Mouse (Mus musculus) testis, postnatal 14 days (tissue): ENCODE results near the gene Pdcd1.
"Not testable (repeated sequence)": the region's sequence is repeated elsewhere in the genome, so short reads cannot be mapped to it uniquely, and the experiment has no call there.

Source experiments
- DNase-seq: peaks from one replicate; pipeline ENCODE4 v3.0.0; 2021; ENCODE audit warnings: low spot score

Pdcd1 gene

DNA sequence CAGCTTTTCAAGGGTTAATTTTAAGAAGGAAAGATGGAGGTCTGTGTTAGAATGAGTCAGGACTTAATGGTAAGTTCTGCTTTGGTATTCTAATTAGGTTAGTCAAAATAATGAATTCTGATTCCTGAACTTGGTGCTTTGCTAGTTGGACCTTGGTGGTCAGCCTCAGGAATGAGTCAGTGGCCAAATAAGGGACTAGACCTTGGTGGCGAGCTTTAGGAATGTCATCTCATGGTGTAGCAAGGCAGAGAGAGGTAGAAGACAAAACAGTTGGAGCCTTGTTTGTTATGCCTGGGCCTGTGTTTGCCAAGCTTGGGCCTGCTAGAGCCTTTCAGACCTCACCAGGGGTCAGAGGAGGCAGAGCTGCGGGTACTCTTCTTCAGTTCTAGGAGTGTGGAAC, 23.6 kb downstream of the Pdcd1 start:
- no peak for DNase-seq

DNA sequence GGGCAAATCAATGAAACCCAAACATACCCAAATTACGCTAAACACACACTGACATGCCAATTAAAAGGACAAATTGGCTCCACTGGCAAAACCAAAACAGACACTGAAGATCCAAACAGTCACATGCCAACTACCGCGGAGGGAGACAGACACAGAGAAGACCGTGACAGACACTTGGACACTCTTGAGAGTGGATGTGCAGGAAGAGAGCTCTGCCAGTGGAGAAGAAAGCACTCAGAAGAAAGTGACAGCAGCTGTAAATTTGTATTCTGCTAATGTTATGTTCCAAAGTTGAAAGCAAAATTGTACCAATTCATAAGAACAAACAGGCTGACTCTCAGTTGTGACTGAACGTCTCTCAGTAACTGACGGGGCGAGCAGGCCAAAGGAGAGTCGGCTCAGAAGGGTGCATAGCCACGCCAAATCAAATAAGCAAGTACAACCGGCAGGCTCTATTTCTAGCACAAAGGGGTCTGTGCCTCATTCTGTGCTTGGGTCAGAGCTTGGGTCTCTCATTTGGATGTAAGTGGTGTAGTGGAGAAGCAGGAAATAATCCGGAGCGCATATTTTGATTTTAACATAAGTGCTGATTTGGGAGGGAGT, 24.7 kb downstream of the Pdcd1 start:
- no peak for DNase-seq

DNA sequence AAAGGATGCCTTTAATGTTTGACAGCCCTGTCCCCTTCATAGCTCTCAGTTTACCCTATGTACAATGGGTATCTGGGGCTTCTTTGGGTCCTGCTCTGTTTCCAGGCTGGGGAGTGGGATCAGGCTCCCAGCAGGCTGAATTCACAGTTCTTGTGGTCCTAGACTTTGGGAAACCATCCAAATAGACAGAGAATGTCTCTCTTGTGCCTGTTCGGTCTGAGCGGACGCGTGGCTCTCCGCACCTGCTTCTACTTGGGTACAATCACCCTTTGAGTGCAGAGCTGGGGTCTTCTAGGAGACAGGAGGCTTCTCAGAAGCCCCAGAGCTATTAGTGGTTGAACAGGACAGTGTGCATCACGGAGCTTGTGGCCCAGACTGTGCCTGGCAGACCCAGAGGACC, 32.2 kb downstream of the Pdcd1 start, which contains the start of gene Neu4:
Gene Neu4 (plus strand): TSS at position 301 of the 400 bp plus-strand sequence.
- DNase-seq: no peak

DNA sequence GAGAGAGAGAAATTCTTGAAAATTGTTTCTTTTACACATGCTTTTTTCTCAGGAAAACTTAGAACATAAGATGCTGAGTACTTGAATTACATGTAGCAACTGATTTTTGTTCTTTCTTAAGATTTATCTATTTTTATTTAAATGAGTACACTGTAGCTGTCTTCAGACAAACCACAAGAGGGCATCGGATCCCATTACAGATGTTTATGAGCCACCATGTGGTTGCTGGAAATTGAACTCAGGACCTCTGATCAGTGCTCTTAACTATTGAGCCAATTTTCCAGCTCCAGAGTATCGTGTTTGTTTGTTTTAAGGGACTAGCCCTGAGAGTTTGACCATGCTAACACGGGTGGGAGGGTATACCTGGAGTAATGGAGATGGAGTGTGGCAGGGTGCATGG, 40.7 kb downstream of the Pdcd1 start:
- no peak for DNase-seq

DNA sequence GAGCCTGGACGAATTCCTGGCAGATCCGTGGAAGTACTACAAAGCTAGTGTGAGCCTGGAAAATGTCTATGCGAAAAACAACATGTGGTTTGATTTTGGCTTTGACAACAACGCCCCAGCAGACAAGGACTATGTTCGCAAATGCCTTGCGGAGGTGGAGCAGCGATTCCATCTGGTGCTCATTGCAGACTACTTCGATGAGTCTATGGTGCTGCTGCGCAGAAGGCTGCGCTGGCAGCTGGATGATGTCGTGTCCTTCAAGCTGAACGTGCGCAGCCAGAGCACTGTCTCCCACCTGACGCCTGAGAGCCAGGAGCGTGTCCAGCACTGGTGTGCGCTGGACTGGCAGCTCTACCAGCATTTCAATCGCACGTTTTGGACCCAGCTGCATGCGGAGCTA, 43.5 kb downstream of the Pdcd1 start:
- not testable (repeated sequence) for DNase-seq

DNA sequence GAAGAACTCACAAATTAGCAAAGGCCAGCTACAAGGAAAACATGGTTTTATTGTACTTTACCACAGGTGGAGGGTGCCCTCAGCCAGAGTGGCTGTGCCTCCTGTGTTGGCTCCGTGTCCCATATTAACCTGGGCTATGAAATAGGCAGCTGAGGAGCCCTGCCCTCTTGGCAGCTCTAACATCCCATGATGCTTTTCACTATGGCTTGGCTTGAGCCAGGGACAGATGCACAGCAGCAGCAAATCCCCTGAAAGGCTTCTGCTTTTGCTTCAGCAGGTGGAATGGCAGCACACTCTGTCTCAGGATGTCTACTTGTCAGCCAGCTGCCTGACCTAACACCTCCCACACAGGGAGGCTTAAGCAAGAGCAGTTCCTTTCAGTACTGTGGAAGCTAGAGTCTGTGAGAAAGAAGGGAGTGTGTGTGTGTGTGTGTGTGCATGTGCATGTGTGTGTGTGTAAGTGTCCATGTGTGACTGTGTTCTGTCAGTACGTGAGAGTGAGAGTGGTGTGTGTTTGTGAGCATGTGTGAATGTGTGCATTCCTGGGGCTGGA, 46.3 kb downstream of the Pdcd1 start:
- DNase-seq: not testable (repeated sequence)

DNA sequence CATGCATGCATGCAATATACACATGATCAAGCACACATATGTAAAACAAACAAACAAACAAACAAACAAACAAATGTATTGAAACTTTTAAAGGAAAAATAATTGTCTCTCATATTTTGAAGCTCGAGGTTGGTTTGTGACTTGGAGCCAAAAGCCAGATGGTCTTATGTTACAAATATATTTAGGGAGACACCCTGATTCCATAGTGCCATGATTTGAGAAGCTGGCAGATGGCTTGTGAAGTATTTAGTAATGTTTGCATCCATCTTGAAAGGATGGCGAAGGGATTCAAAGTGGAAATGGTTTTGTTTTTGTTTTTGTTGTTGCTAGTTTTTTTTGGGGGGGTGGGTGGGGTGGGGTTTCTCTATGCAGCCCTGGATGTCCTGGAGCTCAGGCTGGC, 51.3 kb downstream of the Pdcd1 start:
- no peak for DNase-seq

DNA sequence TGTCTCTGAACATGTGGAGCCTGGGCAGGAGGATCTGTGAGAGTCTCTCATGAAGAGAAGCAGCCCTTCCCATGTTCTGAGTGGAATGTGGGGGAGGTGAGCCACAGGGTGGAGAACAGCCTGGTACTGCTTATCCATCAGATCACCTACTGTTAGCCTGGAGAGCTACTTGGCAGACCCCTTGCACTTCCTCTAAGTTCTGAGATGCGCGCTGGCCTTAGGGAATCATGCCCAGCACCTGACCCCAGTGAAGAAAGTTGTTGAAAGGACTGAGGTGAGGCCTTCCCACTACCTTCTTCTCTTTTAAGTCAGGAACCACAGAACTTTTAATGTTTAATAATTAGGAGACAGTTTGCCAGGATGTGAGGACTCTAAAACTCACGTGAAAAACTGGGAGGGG, 60.9 kb downstream of the Pdcd1 start:
- DNase-seq: not testable (repeated sequence)

DNA sequence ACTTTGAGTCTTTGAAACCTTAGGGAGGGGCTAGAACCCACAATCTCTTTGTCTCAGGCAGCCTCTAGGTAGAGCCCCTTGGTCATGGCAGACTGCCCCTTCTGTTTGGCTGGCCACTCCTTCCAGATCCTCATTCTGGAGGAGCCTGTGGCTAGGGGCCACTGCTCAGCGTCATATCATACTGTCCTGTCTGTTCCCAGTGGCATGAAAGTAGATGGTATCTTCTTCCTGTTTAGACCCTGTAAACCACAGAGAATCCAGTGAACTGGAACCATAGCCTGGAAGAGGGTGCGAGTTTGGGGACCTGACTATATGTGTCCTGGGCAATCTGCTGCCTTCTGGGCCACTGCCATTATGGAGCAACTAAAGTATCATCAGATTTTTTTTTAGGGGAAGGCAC, 61.3 kb downstream of the Pdcd1 start:
- not testable (repeated sequence) for DNase-seq

DNA sequence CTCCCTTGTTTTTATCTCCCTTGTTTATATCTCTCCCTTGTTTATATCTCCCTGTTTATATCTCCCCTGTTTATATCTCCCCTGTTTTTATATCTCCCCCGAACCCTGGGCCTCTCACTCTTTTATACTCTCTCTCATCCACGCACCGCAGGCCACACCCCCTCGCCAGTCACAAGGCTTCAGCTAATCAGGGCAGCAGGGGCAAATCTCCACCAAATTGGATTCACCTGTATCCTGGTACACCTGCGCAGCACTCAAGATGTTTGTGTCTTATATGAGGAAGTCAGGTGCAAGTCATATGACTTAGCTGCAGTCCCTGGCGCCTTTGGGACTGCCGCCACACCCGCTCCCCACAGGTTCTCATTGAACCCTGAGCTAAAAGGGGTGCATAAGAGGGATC, 62.1 kb downstream of the Pdcd1 start, which contains the start of gene Gal3st2c:
Gene Gal3st2c (plus strand): TSS at position 301 of the 400 bp plus-strand sequence.
- DNase-seq: not testable (repeated sequence)

DNA sequence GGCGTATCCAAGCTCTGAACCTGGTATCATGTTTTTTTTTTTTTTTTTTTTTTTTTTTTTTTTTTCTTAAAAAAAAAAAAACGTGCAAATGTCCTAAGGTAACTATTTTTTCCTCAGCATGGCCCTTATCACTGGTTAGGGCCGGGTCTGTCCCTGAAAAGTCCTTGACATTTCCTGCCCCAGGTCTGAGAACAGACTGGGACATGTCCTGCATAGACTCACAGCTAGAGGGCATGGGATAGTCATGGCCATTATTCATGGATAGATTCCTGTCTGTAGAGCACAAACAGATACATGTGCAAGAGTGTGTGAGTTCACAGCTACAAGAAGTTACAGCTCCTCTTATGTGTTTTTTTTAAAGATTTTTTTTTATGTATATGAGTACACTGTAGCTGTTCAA, 63.6 kb downstream of the Pdcd1 start:
- no peak for DNase-seq
